Mouse (Mus musculus): ENCODE results near the gene C87436.

Gene C87436

DNA sequence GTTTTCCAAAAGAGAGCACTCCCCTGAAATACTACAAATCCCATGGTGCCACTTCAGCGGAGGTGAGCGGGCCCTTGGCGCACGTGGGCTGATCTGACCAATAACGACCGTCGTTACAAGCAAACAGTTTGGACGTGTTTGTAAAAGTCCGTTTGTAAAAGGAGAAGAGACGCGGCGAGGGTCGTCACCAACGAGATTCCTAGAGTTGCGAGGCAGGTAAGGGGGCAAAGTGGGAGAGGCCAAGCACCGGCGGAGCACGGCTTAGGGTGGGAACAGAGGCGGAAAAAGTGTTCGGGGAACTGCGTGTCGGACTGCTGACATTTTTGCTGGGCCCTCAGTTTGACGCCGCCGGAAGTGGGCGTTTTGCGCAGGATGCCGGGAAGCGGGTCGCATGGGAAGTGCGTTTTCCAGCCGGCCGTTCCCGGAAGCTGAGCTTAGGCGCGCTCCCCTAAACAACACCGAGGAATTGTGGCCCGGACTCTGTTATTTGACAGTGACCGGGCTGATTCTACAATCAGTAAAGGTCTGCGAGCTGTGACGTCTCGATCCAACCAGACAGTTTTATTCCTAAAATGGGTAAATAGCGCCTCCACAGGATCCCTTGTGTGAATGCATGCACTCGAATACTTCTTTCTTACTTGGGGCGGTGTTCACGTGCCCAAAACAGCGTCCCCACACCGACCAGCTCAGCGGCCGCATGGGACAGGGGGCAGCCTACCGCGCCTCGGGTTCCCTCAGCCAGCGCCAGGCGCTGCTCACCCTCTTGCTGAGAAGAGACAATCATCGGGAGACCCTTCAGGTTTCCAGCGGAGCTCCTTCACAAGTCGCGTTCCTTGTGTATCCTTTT, at the start of gene C87436:
C87436 (plus strand) TSS at position 103 of the 847 bp plus-strand sequence.
- peak; percentile 93 to 95 for DNase-seq (ENCODE audit: low spot score in 2 of 2)

DNA sequence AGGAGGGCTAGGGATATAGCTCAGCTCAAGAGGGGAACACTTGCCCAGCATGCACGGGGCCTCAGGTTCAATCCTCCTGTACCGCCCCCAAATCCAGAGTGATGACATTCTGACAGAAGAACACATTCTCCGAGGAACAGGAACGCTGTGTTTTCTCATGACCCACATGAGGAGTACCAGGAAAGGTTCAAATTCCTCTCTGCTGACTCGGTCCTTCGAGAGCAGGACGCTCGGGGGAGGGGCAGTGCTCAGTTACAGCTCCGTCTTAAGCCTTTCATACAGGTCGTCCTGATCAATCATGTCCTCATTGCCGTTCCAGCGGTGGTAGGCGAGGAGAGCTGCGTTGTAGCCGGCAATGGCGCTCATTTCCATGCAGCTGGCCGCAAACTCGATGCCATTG, 49.7 kb upstream of the C87436 start:
- DNase-seq (ENCODE audit: low spot score in 2 of 2): no peak

DNA sequence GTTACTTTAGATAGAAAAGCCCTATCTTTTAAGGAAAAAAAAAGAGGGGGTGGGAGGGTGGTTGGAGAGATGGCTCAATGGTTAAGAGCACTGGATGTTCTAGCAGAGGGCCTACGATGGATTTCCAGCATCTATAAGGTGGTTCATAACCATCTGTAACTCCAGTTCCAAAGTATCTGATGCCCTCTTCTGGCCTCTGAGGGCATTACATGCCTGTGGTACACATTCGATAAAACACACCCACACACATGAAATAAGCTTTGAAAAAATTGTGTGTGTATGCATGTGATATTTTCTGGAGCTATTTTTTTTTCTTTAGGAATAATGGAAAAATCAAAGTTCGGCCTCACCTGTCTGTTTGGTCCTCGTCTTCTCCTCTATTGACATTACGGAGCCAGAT, 46.8 kb upstream of the C87436 start:
- DNase-seq (ENCODE audit: low spot score in 2 of 2): no peak

DNA sequence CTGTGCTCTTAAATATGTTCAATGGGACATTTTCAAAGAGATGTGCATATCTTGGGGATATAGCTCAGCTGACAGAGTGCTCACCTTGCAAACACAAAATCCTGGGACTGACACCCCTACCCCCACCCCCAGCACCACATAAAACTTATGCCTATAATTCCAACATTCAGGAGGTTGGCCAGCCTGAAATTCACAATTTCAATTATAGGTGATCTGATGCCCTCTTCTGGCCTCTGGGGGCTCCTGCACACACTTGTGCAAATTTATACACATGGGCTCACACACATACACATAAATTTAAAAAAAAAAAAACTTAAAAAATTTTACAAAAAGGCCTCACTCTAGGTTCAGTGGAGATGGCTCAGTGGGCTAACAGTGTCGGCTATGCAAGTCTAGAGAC, 45.0 kb upstream of the C87436 start:
- DNase-seq (ENCODE audit: low spot score in 2 of 2): no peak

DNA sequence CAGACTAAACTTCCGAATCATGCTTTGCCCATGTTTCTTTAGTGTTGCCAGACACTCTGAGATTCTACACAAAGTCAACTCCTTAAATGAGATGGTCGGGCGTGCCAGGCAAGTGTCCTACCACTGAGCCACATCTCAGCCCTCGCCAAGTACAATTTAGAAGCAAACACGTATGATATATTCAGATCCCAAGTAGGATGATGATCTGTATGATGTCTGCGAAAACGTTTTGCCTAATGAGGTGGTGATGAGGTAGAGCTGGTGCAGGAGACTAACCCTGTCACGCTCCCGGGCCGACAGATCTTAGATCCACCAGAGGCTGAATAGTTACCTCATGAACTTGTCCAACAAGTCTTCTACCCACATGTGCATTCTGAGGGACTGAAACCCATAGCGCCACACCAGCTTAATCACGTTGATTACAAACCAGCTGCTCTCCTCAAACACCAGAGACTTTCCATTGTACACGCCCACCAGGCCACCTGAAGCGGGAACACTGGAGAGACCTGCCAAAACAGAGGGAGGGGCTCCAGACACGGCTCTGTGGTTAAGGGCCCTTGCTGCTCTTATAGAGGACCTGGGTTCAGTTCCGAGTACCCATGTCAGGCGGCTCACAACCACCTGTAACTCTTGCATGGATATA, 44.0 kb upstream of the C87436 start:
- DNase-seq (ENCODE audit: low spot score in 2 of 2): no peak

DNA sequence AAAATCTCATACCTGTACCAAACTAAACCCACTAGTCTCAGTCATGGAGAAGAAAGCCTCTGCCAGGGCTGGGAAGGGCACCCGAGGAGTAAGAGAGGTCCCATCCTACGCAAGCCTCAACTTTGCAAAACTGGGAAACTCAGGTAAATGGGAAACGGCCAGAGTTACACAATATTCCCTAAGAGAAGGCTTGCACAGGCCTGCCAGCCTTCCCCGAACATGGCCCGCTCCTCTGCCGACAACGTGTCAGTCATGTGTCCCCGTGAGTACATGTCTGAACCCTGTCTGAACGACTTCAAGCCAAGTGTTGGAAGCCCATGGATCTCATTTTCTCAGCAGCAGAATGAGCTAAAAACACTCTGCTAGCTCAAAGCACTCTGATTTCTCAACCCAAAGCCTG, 43.2 kb upstream of the C87436 start:
- DNase-seq (ENCODE audit: low spot score in 2 of 2): no peak

DNA sequence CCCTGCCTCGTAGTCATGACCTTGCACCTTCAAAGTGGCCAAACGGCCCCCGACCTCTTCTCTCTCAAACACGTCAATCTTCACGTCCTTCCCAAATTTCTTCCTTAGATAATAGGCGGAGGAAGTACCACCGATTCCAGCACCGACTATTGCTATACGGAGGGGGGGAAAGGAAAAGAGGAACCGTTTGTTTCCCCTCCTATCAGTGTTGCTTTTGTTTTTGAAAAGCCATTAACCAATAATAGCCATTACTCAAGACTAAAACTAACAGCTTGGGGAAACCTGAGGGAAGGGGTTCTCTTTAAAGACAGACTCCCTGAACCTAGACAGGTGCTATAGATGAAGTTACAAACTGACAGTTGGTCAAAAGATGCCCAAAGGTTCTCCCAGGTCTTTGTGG, 42.2 kb upstream of the C87436 start:
- no peak for DNase-seq (ENCODE audit: low spot score in 2 of 2)

DNA sequence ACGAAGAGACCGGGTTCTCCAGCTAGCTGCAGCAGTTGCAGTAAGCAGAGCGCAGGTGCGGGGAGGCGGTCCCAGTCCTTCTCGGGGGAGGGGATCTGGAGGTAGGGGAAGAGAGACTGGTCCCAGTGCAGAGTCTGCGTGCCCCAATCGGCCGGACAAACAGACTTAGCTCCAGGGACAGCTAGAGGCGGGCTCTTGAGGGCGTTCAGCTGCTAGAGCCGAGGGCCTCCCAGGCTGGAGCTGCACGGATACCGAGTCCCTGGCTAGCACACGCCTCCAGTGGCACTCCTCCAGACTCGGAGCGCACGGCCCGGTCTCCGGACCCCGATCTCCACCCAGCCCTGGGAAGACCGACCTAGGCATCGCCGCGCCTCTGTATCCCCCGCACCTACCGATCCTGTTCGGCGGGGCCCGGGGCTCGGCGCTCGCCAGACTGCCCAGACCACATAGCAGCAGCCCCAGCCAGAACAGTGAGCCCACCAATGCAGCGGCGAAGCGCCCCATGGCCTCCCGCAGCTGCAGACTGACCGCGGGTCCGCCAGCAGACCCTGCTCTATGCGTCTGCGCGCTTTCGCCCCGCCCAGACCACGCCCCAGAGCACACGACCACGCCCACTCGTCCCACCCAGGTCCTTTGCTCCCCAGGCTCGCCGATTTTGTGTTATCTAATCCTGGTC, 41.5 kb upstream of the C87436 start, which contains the start of gene Pcyox1:
Pcyox1 (minus strand) TSS at position 574 of the 676 bp plus-strand sequence.
- peak; percentile 78 to 84 for DNase-seq (ENCODE audit: low spot score in 2 of 2)

DNA sequence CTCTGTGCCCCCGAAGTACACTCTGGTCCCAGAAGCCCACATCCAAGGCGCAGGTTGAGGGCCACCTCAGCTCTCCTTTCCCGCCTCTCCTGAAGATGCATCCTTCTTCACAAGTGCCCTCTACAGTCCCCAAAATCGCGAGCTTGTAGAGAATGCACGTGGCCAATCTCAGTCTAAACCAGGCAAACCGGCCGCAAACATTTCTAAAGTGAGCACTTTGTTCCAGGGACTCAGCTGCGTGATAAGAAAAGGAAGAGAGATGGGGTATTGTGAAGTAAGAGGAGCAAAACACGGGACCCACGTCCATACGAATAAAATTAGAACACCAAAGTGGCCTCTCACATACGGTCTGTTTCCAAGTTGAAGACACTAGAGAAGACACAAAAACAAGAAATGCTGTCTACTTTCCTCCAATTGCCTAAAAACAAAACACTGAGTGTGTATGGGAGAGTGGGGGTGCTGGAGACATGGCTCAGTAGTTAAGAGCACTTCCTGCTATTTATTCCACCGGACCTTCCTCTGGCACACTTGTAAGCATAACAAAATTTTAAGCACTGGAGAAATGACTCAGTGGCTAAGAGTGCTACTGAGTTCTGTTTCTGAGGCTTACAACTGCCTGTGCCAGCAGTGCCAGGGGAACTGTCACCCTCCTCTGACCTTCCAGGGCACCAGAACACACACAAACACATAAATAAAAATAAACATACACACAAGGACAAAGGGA, 40.8 kb upstream of the C87436 start:
- DNase-seq (ENCODE audit: low spot score in 2 of 2): no peak

DNA sequence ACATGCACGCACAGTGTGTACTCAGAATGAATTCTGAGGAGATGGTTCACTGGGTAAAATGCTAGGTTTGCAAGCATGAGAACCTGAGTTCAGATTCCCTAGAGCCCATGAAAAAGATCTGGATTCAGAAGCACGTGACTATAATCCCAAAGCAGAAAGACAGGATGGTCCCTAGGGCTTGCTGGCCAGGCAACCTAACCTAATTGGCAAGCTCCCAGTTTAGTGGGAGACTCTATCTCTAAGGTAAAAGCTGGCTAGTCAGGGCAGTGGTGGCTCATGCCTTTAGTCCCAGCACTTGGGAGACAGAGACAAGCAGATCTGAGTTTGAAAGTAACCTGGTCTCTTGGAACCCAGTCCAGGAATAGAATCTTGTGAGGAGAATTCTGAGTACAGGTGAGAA, 39.2 kb upstream of the C87436 start:
- no peak for DNase-seq (ENCODE audit: low spot score in 2 of 2)

DNA sequence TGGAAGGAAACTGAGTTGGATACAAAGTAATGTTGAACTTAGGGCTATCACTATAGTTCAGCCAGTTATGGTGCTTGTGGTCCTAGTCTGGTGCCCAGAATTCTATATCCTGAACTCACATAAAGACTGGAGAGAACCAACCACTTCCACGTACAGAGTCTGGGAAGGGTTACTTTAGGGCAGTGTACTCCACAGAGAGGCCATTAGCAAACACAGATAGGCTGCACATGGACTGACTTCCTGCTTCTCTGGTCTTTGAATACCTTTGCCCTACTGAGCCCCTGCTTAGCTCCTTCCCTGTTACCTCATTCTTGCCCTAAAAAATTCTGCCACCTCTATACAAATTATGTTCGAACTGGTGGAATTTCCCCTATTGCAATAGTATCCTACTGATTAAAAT, 38.2 kb upstream of the C87436 start:
- DNase-seq (ENCODE audit: low spot score in 2 of 2): no peak

DNA sequence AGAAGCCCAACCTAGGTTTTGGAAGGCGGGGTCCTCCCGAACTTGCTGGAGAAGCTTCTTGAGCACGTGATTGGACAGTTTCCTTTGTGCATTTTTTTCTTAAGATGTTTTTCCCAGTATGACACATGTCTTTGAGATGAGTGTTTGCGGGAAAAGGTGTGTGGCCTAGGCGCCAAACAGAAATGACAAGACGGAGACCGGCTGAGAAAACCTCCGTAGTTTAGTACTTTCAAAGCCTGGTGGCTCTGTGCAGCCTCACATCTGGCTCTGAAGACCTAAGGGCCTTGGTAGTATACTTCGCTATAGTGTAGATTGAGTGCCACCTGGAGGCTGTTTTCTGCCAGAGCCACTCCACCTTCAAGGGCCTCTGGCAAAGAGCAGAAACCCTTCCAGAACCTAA, 37.2 kb upstream of the C87436 start:
- peak; percentile 32 to 38 for DNase-seq (ENCODE audit: low spot score in 2 of 2)

DNA sequence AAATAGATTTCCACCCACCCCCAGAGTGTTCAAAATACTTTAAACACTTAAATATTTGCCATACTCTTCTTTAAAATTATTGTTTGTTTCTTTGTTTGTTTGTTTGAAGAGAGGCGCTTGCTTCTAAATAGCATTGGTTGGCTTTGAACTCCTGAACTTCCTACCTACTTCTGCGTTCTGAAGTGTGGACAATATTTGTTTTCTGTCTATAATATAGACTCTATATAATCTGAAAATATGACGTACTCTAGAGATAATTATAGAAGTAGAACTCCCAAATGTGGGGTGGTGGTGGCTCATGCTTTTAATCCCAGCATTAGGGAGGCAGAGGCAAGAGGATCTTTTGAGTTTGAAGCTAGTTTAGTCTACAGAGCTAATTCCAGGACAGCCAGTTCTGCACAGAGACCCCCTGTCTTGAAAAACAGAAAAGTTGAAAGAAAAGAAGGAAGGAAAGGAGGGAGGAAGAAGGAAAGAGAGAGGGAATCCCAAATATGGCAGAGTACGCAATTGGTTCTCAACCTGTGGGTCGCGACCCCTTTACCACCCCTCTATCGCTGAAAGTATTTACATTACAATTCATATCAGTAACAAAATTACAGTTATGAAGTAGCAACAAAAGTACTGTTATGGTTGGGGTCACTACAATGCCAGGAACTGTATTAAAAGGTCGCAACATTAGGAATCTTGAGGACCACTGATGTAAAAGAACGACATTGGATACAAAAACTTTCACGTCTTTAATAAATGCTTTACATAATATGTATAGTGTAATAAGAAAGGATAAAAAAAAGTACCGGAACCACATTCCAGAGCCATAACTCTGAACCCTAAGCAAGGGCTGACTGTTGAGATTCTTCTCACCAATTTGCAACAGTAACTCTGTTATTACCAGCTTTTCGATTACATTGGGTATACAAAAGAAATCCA, 35.2 kb upstream of the C87436 start:
- no peak for DNase-seq (ENCODE audit: low spot score in 2 of 2)

DNA sequence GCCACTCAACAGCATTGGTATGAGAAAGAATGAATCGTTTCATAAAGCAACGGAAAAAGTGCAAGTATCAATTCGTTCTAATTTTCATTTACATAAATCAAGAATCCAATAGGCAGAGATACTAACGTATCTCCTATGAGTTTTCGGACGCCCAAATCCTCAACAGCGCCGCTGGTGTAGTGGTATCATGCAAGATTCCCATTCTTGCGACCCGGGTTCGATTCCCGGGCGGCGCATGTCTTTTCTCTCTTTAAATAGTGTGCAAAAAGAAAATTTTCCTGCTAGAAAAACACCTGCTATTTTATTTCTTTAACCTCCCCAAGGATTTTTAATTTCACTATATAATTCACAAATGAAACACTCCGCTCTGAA, 34.5 kb upstream of the C87436 start:
- DNase-seq (ENCODE audit: low spot score in 2 of 2): peak; percentile 84

DNA sequence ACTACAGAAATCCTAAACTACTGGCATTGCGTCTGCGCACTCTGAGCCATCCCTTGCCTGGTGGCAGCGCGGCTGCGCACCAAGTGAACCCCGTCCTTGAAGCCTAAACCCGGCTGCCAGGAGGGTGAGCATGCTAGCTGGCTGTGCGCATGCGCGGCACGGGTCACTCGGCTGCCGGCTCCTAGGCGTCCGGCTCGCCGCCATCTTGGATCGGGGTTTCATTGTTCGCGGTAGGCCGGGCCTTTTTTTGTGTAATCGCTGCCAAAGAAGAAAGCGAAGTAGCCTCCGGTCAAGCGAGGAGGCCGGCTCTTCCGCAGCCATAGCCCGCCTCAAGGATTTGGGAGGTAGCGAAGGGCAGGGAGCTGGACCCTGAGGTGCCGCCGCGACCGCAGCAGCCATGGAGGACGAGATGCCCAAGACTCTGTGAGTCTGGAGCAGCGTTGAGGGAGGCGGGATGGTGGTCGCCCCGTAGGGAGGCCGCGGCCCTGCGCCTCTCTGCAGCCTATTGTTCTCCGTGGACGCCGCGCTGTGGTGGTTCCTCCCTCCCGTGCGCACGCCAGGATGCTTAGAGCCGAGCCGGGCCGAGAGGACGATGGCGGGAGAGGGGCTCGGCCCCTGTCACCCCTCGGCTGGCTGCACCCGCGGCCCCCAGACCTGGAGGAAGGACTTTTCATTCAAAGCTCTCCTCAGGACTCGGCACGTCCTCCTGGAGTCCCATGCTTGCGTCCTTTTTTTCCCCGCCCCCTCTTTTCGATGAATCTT, 33.9 kb upstream of the C87436 start, which contains the start of gene Tia1:
Tia1 (plus strand) TSS at position 120 of the 762 bp plus-strand sequence.
- peak; percentile 95 to 97 for DNase-seq (ENCODE audit: low spot score in 2 of 2)

DNA sequence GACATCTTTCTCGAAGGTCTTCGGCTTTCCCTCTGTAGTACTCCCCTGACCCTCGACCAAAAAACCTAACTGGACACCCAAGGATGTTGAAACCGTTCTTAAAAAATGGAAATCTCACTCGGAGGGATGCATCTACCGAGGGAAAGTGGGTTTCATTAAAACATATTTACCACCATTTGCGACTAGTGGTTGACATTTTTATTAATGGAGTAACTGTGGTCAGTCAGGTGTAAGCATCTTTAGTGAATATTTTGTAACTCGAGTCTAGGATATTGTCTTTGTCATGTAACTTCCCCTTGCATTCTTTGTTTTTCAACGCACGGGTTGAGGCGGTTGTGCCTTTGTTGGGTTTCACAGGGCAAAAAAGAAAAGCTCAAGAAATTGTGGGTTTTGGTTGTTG, 33.2 kb upstream of the C87436 start:
- no peak for DNase-seq (ENCODE audit: low spot score in 2 of 2)

DNA sequence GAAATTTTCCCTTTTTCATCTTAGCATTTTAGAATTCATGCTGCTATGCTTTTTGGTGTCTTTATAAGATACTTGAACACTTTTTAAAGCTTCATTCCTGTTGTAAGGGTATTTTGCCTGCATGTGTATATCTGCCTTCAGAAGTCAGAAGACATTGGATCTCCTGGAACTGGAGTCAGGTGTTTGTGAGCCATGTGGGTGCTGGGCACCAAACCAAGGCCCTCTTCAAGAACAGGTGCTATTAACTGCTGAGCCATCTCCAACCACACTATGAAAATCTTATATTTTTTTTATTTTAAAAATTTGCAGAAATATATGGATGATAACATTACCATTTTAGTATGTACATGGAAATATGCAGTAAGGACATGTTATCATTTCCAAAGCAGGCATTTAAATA, 31.9 kb upstream of the C87436 start:
- DNase-seq (ENCODE audit: low spot score in 2 of 2): no peak

DNA sequence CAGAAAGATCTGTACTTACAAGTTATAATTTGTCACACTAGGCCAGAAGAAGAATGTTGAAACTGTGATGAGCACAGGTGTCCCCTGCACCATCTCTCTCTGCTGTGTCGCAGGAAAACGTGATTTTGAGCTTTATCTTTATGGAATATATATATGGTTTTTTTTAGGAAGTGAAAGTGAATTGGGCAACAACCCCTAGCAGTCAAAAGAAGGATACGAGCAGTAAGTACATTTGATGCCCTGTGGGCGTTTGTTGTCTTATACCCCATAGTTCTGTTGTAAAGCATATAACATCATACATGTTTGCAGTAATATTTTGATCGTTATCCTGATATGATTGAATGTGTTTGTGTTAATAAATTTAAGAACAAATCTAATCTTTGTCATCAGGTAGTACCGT, 19.5 kb upstream of the C87436 start:
- no peak for DNase-seq (ENCODE audit: low spot score in 2 of 2)

DNA sequence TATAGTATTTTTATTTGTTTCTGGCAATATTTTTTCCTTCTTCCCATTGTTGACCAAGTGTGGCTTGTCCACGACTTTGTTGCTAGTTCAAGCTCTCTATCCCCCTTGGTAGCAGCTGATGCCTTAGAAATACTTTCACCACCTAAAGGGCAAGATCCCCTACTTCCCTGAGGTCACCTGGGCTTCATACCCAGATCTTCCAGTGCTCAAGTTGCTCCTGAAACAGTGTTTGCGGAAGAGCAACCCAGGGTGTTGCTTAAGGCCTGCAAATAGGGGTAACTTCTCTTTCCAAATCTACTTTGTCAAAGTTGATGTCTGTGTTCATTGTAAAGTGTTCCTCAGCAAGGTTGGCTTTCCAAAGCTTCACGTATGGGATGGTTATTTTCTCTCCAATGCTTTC, 18.9 kb upstream of the C87436 start:
- no peak for DNase-seq (ENCODE audit: low spot score in 2 of 2)

DNA sequence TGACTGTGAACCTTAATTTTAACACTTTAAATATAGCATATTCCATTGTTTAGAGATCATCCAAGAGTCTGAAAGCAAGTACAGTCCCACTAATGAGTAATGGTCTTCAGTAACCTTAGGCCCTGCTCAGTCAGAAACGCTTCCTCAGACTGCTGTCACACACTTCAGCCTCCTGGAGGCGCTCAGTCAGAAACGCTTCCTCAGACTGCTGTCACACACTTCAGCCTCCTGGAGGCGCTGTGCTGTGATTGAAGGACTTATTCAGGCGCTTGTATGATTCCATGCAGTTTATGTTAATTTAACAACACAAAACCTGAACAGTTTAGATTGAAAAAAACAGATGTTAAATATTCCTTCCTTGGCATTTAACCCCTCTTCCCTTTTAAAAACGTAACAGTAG, 17.7 kb upstream of the C87436 start:
- DNase-seq (ENCODE audit: low spot score in 2 of 2): no peak
